Mouse (Mus musculus): ENCODE measurements at regions not wholly inside any gene's neighbourhood (a gene's known extent, or its start where the extent isn't known, plus 50 kb on each side); places are given as distances from the start of the nearest gene placed in this dataset.

GRCm38 (mm10) chr12:97158332-97158731, 1100.9 kb downstream of the Galc start:
- TF ChIP-seq CTCF (IDR thresholded peaks at IDR 0.05; ENCODE audit: low read depth) (no peak), EP300 (IDR thresholded peaks at IDR 0.05; ENCODE audit: low read depth) (no peak)
